Mouse (Mus musculus): Measurements from ENCODE around the gene Gtpbp10. TPM values are rescaled to one million over a fixed set of nuclear protein-coding genes. Genes with fewer than 3 reads are reported as not detected.

The Gtpbp10 gene
- 0.11 and 1.5 TPM in 2 replicates for polyA plus RNA-seq (2012; ENCODE audit: low replicate concordance)

DNA sequence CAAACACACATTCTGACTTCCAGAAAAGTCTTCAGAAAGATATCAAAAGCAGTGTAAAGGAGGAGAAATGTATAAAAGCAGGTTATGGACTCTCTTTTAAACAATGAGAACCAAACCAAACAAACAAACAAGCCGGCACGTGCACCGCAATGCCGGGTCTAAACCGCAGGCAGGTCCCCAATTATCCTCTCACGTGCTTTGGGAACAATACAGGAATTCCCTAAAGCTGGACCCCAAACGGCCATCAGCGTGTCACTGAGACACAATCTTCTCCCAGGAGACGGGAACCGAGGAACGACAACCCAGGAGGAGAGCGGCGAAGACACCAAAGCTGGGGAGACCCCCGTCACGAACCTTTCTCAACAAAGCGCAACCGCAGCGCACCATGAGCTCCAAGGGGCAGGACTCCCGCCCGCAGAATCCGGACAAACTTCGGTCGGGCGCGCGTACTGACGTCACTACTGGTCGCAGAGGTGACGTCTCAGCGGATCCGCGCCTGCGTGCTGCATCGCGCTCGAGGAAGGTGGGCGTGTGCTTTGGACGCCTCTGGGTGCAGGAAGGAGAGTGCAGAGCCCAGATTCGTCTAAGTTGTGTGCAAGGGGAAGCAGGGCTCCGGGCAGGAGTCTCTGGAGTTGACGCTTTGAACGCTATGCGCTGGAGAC is at the start of gene Gtpbp10:
Gene Gtpbp10, minus strand, starts transcription at position 460 of the 662 bp plus-strand sequence.

DNA sequence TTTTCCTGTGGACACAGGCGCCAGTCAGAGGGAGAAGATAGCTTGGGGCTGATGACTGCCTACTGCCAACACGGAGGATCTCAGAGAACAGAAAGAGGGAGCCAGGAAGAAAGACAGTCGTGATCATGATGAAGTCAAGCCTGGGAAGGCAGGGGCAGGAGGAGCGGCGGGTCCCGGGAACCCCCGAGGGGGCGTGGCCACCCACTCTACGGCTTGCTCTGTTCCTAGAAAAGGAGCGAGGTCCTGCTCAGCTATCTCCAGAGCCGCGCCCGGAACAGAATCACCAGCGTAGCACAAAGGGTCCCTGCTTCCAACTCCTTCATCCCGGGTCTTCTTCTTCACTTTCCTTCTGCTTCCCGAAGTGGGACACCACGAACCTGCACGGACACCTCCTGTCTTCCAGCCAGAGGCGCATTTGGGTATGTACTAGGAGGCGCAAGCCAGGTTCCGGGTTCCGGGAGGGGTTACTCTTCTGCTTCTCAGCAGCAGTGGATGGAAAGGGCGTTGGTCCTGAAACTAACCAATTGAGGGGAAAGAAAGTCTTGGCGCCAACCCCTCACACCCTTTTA is 14.5 kb upstream of the Gtpbp10 start, which contains the start of gene Gm8773:
Gene Gm8773, plus strand, starts transcription at position 51 of the 569 bp plus-strand sequence.

DNA sequence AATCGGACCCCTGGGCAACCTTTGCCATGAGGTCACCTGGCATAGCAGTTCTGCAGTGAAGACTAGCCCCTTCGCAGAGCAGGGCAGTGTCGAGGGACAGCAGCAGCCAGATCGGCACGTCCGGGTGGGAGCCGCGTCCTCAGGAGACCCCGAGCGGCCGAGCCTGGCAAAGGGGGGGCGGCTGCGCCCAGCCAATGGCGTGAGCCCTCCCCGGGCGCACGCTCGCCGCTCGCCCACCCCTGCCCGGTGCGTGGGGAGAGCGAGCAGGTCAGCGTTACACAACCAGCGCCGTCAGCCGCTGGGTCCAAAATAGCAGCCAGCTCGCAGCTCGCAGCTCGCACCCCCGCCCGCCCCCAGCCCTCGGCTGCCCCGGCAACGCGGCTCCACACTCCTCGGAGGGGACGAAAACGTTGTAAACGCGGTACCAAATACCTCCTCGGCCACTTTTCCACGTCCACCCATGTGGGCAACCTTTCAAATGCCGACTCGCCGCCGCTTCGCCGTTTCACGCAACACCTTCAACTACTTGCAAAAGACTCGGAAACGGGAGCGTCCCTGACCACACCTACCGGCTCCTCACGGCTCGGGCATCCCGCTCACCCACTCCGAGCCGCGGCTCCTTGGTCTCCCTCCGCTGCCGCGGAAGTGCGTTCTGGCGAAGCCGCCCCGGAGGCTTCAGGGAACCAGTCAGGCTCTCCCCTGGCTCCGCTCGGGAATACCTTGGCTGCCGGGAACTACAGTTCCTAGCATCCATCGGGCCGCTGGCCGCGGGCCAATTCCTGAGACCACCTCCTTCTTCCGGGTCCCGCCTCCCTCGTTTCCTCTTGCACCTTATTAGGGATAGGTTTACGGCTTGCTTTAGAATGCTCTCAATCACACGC is 44.9 kb downstream of the Gtpbp10 start, which contains the start of gene Cldn12:
Gene Cldn12, minus strand, starts transcription at position 763 of the 881 bp plus-strand sequence.

Other genes with a start within 250 kb of the Gtpbp10 start
- 0.46 TPM in 1 of 2 replicates, not detected in the other for gene Cdk14, start 139.2 kb downstream of the Gtpbp10 start, polyA plus RNA-seq (2012; ENCODE audit: low replicate concordance)
- not detected in 2 replicates for gene 1700015F17Rik, start 80.4 kb downstream of the Gtpbp10 start, polyA plus RNA-seq (2012; ENCODE audit: low replicate concordance)
- 2.2 and 5.6 TPM in 2 replicates for gene Cldn12, start 44.6 kb downstream of the Gtpbp10 start, polyA plus RNA-seq (2012; ENCODE audit: low replicate concordance)
- gene Gm8773, start 14.3 kb upstream of the Gtpbp10 start, polyA plus RNA-seq (2012; ENCODE audit: low replicate concordance), result not detected in 2 replicates
- not detected in 2 replicates for gene Cfap69, start 104.7 kb upstream of the Gtpbp10 start, polyA plus RNA-seq (2012; ENCODE audit: low replicate concordance)
- 0.07 TPM in 1 of 2 replicates, not detected in the other for gene Steap2, start 135.0 kb upstream of the Gtpbp10 start, polyA plus RNA-seq (2012; ENCODE audit: low replicate concordance)
- gene Steap1, start 189.8 kb upstream of the Gtpbp10 start, polyA plus RNA-seq (2012; ENCODE audit: low replicate concordance), result not detected in 2 replicates